Mouse (Mus musculus): ENCODE data around the gene Rrp8.

DNA sequence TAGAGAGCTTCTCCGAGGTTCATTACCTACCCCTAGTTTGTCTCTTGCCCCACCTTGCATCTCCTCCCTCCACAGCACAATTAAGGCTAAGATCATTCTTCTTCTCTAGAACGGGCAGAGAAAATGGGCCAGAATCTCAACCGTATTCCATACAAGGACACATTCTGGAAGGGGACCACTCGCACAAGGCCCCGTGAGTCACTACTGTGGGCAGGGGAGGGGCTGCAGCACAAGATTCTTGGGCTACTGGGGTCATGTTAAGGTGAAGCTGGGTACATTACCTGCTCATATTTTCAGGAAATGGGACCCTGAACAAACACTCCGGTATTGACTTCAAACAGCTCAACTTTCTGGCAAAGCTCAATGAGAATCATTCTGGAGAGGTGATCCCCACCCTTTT is 3.7 kb upstream of the Rrp8 start:
- TF ChIP-seq GATA1 (IDR thresholded peaks at IDR 0.05; ENCODE audit: borderline replicate concordance, low read length) (no peak), FLI1 (IDR thresholded peaks at IDR 0.05; ENCODE audit: low read length) (no peak)

Measured in megakaryocyte, embryonic 14.5 days (primary cell).